Mouse (Mus musculus): Measurements from ENCODE around the gene Reep1. TPM values are rescaled to one million over a fixed set of nuclear protein-coding genes. Genes with fewer than 3 reads are reported as not detected.

The Reep1 gene
- polyA plus RNA-seq, 1 experiment from 2014 or later = 298 TPM

GRCm38 (mm10) chr6:71726710-71727109 lies 19.3 kb downstream of the Reep1 start:
- H3K4me2 ChIP-seq (ENCODE audit: low read length) = no peak overlapping the region
- WGBS = 95% methylated on average over 7 of the region's 7 CpGs
- H3K9me3 ChIP-seq (ENCODE audit: control insufficient read depth, low read length) = no peaks in the 10 kb centered on the region

GRCm38 (mm10) chr6:71728306-71728705 lies 20.9 kb downstream of the Reep1 start:
- Histone ChIP-seq H3K4me1 (ENCODE audit: control insufficient read depth, insufficient read depth, low read length) (no peaks in the 10 kb centered on the region), H3K4me3 (replicated peaks; ENCODE audit: low read depth, low read length) (no peak overlapping the region), H3K36me3 (ENCODE audit: control insufficient read depth, insufficient read depth, low read length) (no peaks in the 10 kb centered on the region), H3K9me3 (ENCODE audit: control insufficient read depth, low read length) (no peaks in the 10 kb centered on the region), H3K9ac (replicated peaks; ENCODE audit: low read length) (no peak overlapping the region), H3K4me2 (ENCODE audit: low read length) (no peak overlapping the region), H3K27me3 (ENCODE audit: control insufficient read depth, insufficient read depth, low read length) (no peaks in the 10 kb centered on the region), H3K27ac (replicated peaks; ENCODE audit: low read depth, low read length) (no peak overlapping the region)
- no peak for DNase-seq
- WGBS = 89% methylated on average over 3 of the region's 3 CpGs
- no peak for ATAC-seq (ENCODE audit: low FRiP score, low TSS enrichment)

More at GRCm38 (mm10) chr6:71726710-71727109, 19.3 kb downstream of the Reep1 start:
- Histone ChIP-seq H3K9ac (replicated peaks; ENCODE audit: low read length) (no peak overlapping the region), H3K4me3 (replicated peaks; ENCODE audit: low read depth, low read length) (no peak overlapping the region), H3K27me3 (ENCODE audit: control insufficient read depth, insufficient read depth, low read length) (no peaks in the 10 kb centered on the region), H3K4me1 (ENCODE audit: control insufficient read depth, insufficient read depth, low read length) (no peaks in the 10 kb centered on the region; the same call in 1 of the 2 replicates), H3K27ac (replicated peaks; ENCODE audit: low read depth, low read length) (no peak overlapping the region), H3K36me3 (ENCODE audit: control insufficient read depth, insufficient read depth, low read length) (no peaks in the 10 kb centered on the region)
- ATAC-seq (ENCODE audit: low FRiP score, low TSS enrichment) (no peak), DNase-seq (no peak)

GRCm38 (mm10) chr6:71734910-71735599 lies 27.7 kb downstream of the Reep1 start:
- no peaks in the 10 kb centered on the region for H3K36me3 ChIP-seq (ENCODE audit: control insufficient read depth, insufficient read depth, low read length)
- no peak overlapping the region for H3K27ac ChIP-seq (replicated peaks; ENCODE audit: low read depth, low read length)
- no peak overlapping the region for H3K4me2 ChIP-seq (ENCODE audit: low read length)
- 64% methylated on average over 4 of the region's 4 CpGs for WGBS
- ATAC-seq (ENCODE audit: low FRiP score, low TSS enrichment) = no peak
- no peak for DNase-seq
- H3K9me3 ChIP-seq (ENCODE audit: control insufficient read depth, low read length) = no peaks in the 10 kb centered on the region
- no peak overlapping the region for H3K9ac ChIP-seq (replicated peaks; ENCODE audit: low read length)
- H3K4me3 ChIP-seq (replicated peaks; ENCODE audit: low read depth, low read length) = no peak overlapping the region
- H3K4me1 ChIP-seq (ENCODE audit: control insufficient read depth, insufficient read depth, low read length) = peaks cover 2% of the 10 kb centered on the region
- H3K27me3 ChIP-seq (ENCODE audit: control insufficient read depth, insufficient read depth, low read length) = no peaks in the 10 kb centered on the region

GRCm38 (mm10) chr6:71735600-71736010 lies 28.2 kb downstream of the Reep1 start:
- H3K4me2 ChIP-seq (ENCODE audit: low read length) = no peak overlapping the region
- no peak overlapping the region for H3K27ac ChIP-seq (replicated peaks; ENCODE audit: low read depth, low read length)
- H3K4me1 ChIP-seq (ENCODE audit: control insufficient read depth, insufficient read depth, low read length) = peaks cover 7% of the 10 kb centered on the region
- no peaks in the 10 kb centered on the region for H3K27me3 ChIP-seq (ENCODE audit: control insufficient read depth, insufficient read depth, low read length)
- ATAC-seq (ENCODE audit: low FRiP score, low TSS enrichment) (no peak), DNase-seq (no peak)
- WGBS = 36% methylated on average over 4 of the region's 4 CpGs
- H3K9ac ChIP-seq (replicated peaks; ENCODE audit: low read length) = no peak overlapping the region
- no peaks in the 10 kb centered on the region for H3K36me3 ChIP-seq (ENCODE audit: control insufficient read depth, insufficient read depth, low read length)
- H3K9me3 ChIP-seq (ENCODE audit: control insufficient read depth, low read length) = no peaks in the 10 kb centered on the region
- H3K4me3 ChIP-seq (replicated peaks; ENCODE audit: low read depth, low read length) = no peak overlapping the region

- DNase-seq = no peak
- no peaks in the 10 kb centered on the region for H3K36me3 ChIP-seq (ENCODE audit: control insufficient read depth, insufficient read depth, low read length)
- H3K9ac ChIP-seq (replicated peaks; ENCODE audit: low read length) = no peak overlapping the region
- WGBS = 91% methylated on average over 5 of the region's 5 CpGs
- H3K27ac ChIP-seq (replicated peaks; ENCODE audit: low read depth, low read length) = no peak overlapping the region
- no peaks in the 10 kb centered on the region for H3K9me3 ChIP-seq (ENCODE audit: control insufficient read depth, low read length)
- ATAC-seq (ENCODE audit: low FRiP score, low TSS enrichment) = no peak
- no peak overlapping the region for H3K4me3 ChIP-seq (replicated peaks; ENCODE audit: low read depth, low read length)
- H3K27me3 ChIP-seq (ENCODE audit: control insufficient read depth, insufficient read depth, low read length) = no peaks in the 10 kb centered on the region
- no peak overlapping the region for H3K4me2 ChIP-seq (ENCODE audit: low read length)
- H3K4me1 ChIP-seq (ENCODE audit: control insufficient read depth, insufficient read depth, low read length) = peaks cover 12% of the 10 kb centered on the region
Observed at GRCm38 (mm10) chr6:71736101-71736500, 28.7 kb downstream of the Reep1 start.

GRCm38 (mm10) chr6:71737202-71737601 lies 29.8 kb downstream of the Reep1 start:
- peaks cover 16% of the 10 kb centered on the region for H3K4me1 ChIP-seq (ENCODE audit: control insufficient read depth, insufficient read depth, low read length)
- no peak overlapping the region for H3K9ac ChIP-seq (replicated peaks; ENCODE audit: low read length)
- WGBS = 76% methylated on average over 8 of the region's 8 CpGs
- H3K4me2 ChIP-seq (ENCODE audit: low read length) = no peak overlapping the region
- ATAC-seq (ENCODE audit: low FRiP score, low TSS enrichment) = no peak
- H3K27me3 ChIP-seq (ENCODE audit: control insufficient read depth, insufficient read depth, low read length) = no peaks in the 10 kb centered on the region
- H3K36me3 ChIP-seq (ENCODE audit: control insufficient read depth, insufficient read depth, low read length) = no peaks in the 10 kb centered on the region
- no peak for DNase-seq
- H3K27ac ChIP-seq (replicated peaks; ENCODE audit: low read depth, low read length) = no peak overlapping the region
- H3K9me3 ChIP-seq (ENCODE audit: control insufficient read depth, low read length) = no peaks in the 10 kb centered on the region
- no peak overlapping the region for H3K4me3 ChIP-seq (replicated peaks; ENCODE audit: low read depth, low read length)

GRCm38 (mm10) chr6:71738611-71739010 lies 31.2 kb downstream of the Reep1 start:
- DNase-seq = no peak
- no peak for ATAC-seq (ENCODE audit: low FRiP score, low TSS enrichment)
- 82% methylated on average over 4 of the region's 4 CpGs for whole genome bisulfite sequencing
- Histone ChIP-seq H3K27me3 (ENCODE audit: control insufficient read depth, insufficient read depth, low read length) (no peaks in the 10 kb centered on the region), H3K9me3 (ENCODE audit: control insufficient read depth, low read length) (no peaks in the 10 kb centered on the region), H3K36me3 (ENCODE audit: control insufficient read depth, insufficient read depth, low read length) (no peaks in the 10 kb centered on the region), H3K4me1 (ENCODE audit: control insufficient read depth, insufficient read depth, low read length) (peaks cover 16% of the 10 kb centered on the region), H3K4me3 (replicated peaks; ENCODE audit: low read depth, low read length) (no peak overlapping the region), H3K4me2 (ENCODE audit: low read length) (no peak overlapping the region), H3K9ac (replicated peaks; ENCODE audit: low read length) (no peak overlapping the region), H3K27ac (replicated peaks; ENCODE audit: low read depth, low read length) (no peak overlapping the region)

- no peaks in the 10 kb centered on the region for H3K27me3 ChIP-seq (ENCODE audit: control insufficient read depth, insufficient read depth, low read length)
- H3K4me3 ChIP-seq (replicated peaks; ENCODE audit: low read depth, low read length) = no peak overlapping the region
- ATAC-seq (ENCODE audit: low FRiP score, low TSS enrichment) (no peak), DNase-seq (peak; percentile 84)
- WGBS = 28% methylated on average over 13 of the region's 13 CpGs
- no peak overlapping the region for H3K9ac ChIP-seq (replicated peaks; ENCODE audit: low read length)
- no peaks in the 10 kb centered on the region for H3K9me3 ChIP-seq (ENCODE audit: control insufficient read depth, low read length)
- no peaks in the 10 kb centered on the region for H3K36me3 ChIP-seq (ENCODE audit: control insufficient read depth, insufficient read depth, low read length)
- H3K4me1 ChIP-seq (ENCODE audit: control insufficient read depth, insufficient read depth, low read length) = peaks cover 16% of the 10 kb centered on the region
- no peak overlapping the region for H3K4me2 ChIP-seq (ENCODE audit: low read length)
- peak overlapping the region; percentile 39 for H3K27ac ChIP-seq (replicated peaks; ENCODE audit: low read depth, low read length)
Observed at GRCm38 (mm10) chr6:71740921-71741320, 33.6 kb downstream of the Reep1 start.

- no peak overlapping the region for H3K4me3 ChIP-seq (replicated peaks; ENCODE audit: low read depth, low read length)
- 88% methylated on average over 6 of the region's 6 CpGs for WGBS
- DNase-seq (no peak), ATAC-seq (ENCODE audit: low FRiP score, low TSS enrichment) (no peak)
- peaks cover 16% of the 10 kb centered on the region for H3K4me1 ChIP-seq (ENCODE audit: control insufficient read depth, insufficient read depth, low read length)
- no peaks in the 10 kb centered on the region for H3K27me3 ChIP-seq (ENCODE audit: control insufficient read depth, insufficient read depth, low read length)
- no peaks in the 10 kb centered on the region for H3K36me3 ChIP-seq (ENCODE audit: control insufficient read depth, insufficient read depth, low read length)
- no peaks in the 10 kb centered on the region for H3K9me3 ChIP-seq (ENCODE audit: control insufficient read depth, low read length)
- no peak overlapping the region for H3K9ac ChIP-seq (replicated peaks; ENCODE audit: low read length)
- no peak overlapping the region for H3K4me2 ChIP-seq (ENCODE audit: low read length)
- no peak overlapping the region for H3K27ac ChIP-seq (replicated peaks; ENCODE audit: low read depth, low read length)
Observed at GRCm38 (mm10) chr6:71741998-71742636, 34.8 kb downstream of the Reep1 start.

Data from midbrain, embryonic 14.5 days (tissue).